In genomic region chr6:148776236-148776635, GRCm38 (mm10) we compare ENCODE assay signal across 14 mouse cellular contexts. TPM values are rescaled to one million over a fixed set of nuclear protein-coding genes. Genes with fewer than 3 reads are reported as not detected.
A peak's percentile ranks its signal among the peaks of the same experiment; 100 is the strongest.
DNase-seq lines count a peak whose midpoint lies in the region.
"Had no signal": no experiment of that assay in that cellular context is flagged by ENCODE, and none has a peak within 500 bp of the region (broad histone marks: within the 10 kb centered on the region; RNA-seq: fewer than 3 reads in every experiment).

No protein-coding gene starts in this region.

- peak; percentile 57 to 79 for DNase-seq in adrenal gland, adult (ENCODE audit: inconsistent age in 2 of 2, low spot score in 1 of 2)
- no peak for DNase-seq in adrenal gland, postnatal 4 days (ENCODE audit: low spot score in 2 of 2)
- DNase-seq in adrenal gland, adult 8-10 months: peak; percentile 30
- peak; percentile 33 for DNase-seq in adrenal gland, postnatal 14 days
- peak; percentile 48 to 59 for DNase-seq in adrenal gland, postnatal 36 days
- DNase-seq in adipocyte (ENCODE audit: low spot score): no peak
- DNase-seq in ovary, postnatal 10 days (ENCODE audit: low spot score): no peak
- DNase-seq: B cell, adult 2 months; cerebellum, adult 11-12 months; cerebellum, adult 2 months; cerebellum, adult 9-10 months; cerebellum, postnatal 10 days; cerebellum, postnatal 25 days; forebrain, postnatal 0 days had no signal

RNA-seq across cellular contexts. Expression of gene Ipo8, which starts 55.0 kb away (rescaled TPM):
- total RNA-seq in adrenal gland, postnatal 4 days (2021): 10 to 100 TPM; 34.3 to 39.5 TPM
- 10 to 100 TPM; 50.7 to 66.3 (median 58.2) TPM for total RNA-seq in adrenal gland, adult 8-10 months (2022)
- total RNA-seq in adrenal gland, postnatal 14 days (2021): 34.1 and 36.4 TPM in 2 replicates
- total RNA-seq in adrenal gland, postnatal 36 days (2021): 10 to 100 TPM; 43.4 to 48.1 TPM

Comparison
In these comparisons a context has a peak if more than half of its experiments do, and no peak if none do; other contexts are left out.
1. DNase-seq: peak in adrenal gland, adult (2 of 2), adrenal gland, adult 8-10 months (single experiment), adrenal gland, postnatal 14 days (single experiment) and adrenal gland, postnatal 36 days (2 of 2); none in adrenal gland, postnatal 4 days (0 of 2), adipocyte (single experiment) and ovary, postnatal 10 days (single experiment).